Mouse (Mus musculus) embryonic stem cell, embryonic (primary cell): ENCODE measurements around the gene Atp6v0a2.

Experiments
- CTCF ChIA-PET, 4 experiments: fragments of 300-600 bp in 2 of 4; fragments of 350-600 bp in 2 of 4; sonication (Branson Sonifier 250); formaldehyde crosslinking; loops; one replicate each; lab custom pipeline; 2022; ENCODE audit warnings: inconsistent platforms in 2 of 4; lab: Charles Lee
- POLR2A ChIA-PET, 4 experiments: fragments of 300-600 bp in 2 of 4; fragments of 350-600 bp in 2 of 4; sonication (Branson Sonifier 250); formaldehyde crosslinking; loops; one replicate each; lab custom pipeline; 2022; ENCODE audit warnings: antibody characterized with exemption in 4 of 4, inconsistent platforms in 1 of 4; lab: Charles Lee

The Atp6v0a2 gene

DNA sequence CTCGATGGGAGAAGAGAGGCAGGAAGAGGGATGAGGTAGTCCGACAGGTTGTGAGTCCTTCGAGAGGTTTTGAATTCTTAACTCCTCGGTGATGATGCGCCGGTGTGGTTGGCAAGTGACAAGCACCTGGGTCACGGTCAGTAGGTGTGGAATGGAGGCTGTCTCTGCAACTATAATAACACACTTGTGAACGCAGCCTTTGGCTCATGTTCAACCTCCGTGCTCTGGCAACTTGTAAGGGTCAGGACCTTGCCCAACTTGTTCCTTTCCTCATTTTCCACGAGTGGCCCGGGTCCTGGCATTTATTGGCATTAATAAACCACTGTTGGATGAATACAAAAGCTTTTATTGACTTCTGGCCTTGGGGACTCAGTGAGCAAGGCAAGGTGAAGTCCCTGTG, 1.3 kb downstream of the Atp6v0a2 start:
- POLR2A ChIA-PET, result interaction anchor here in 1 of 4 experiments (3.0 kb wide), 1 partner anchor 11 kb away, joined by 15 read pairs; no protein-coding TSS in a partner anchor
- CTCF ChIA-PET, result no interaction called here

DNA sequence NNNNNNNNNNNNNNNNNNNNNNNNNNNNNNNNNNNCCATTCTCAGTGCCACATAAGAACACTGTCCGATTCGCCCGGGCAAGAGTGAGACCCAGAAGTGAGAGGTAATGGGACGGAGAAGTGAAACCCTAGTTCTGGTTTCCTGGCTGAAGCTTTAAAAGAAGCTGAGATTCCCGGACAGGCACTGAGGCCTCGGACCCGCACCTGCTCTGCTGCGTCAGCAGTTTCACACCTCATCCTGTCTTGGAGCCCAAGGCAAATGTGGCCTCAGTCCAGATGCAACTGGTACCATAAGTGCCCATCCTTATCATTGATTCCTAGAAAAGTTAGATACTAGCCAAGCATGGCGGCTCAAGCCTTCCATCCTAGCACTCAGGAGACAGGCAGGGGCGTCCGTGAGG, 3.3 kb downstream of the Atp6v0a2 start:
- POLR2A ChIA-PET, result interaction anchor here in 1 of 4 experiments (0.6 kb wide), 1 partner anchor 17 kb away, joined by 3 read pairs; no protein-coding TSS in a partner anchor
- CTCF ChIA-PET, result no interaction called here

DNA sequence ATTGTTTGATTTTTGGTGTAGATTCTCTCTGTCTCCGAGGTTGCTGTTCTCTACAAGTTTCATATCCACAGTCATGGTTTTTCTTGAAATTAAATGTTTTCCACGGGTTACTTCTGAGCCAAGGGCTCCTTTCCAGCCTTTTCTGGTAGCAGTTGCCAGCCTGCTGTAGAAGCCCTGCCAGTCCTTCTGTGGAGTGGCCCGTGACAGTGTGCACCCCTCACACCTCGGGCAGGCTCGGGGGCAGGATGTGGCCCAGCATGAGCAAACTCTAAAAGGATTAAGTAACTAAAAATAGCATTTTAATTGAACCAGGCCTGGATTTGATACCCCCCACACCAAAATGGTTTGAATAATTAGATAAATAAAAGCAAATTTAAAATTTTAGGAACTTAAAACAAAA, 4.1 kb downstream of the Atp6v0a2 start:
- CTCF ChIA-PET, result interaction anchor here in 2 of 4 experiments (0.7 to 1.2 kb wide), 2 partner anchors 21 to 154 kb away, joined by 3 to 10 read pairs; partner anchors contain the start of gene Rilpl2 (in 1 of the 2)
- POLR2A ChIA-PET, result interaction anchor here in 1 of 4 experiments (0.7 kb wide), 2 partner anchors 172 to 612 kb away, joined by 3 to 4 read pairs; no protein-coding TSS in a partner anchor

DNA sequence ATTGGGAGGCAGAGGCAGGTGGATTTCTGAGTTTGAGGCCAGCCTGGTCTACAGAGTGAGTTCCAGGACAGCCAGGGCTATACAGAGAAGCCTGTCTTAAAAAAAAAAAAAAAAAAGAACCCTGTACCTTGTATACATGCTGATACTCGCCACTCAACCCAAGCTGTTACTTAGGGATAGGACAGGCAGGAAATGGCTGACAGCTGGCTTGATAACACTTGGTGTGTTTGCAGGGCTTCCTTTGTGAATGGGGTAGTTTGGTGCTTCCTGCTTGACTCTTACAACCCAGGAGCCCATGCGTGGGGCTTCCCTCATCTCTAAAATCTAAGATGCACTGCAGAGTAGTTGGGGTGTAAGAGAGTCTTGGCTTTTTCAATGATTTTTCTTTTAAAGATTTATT, 5.0 kb downstream of the Atp6v0a2 start:
- POLR2A ChIA-PET, result no interaction called here
- CTCF ChIA-PET, result interaction anchor here in 3 of 4 experiments (1.2 to 2.1 kb wide), 3 partner anchors 22 to 258 kb away, joined by 3 to 10 read pairs (median 9); no protein-coding TSS in a partner anchor

DNA sequence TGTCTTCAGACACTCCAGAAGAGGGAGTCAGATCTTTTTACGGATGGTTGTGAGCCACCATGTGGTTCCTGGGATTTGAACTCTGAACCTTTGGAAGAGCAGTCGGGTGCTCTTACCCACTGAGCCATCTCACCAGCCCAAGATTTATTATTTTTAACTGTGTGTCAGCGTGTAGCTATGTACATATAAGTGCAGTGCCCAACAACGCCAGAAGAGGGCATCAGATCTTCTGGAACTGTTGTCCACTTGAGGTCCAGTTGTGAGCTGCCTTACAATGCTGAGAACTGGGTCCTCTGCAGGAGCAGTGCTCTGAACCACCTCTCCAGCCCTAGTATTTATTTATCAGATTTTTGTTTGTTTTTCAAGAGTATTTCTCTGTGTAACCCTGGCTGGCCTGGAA, 6.7 kb downstream of the Atp6v0a2 start:
- ChIA-PET CTCF (interaction anchor here (0.5 to 2.1 kb wide), 45 partner anchors 9 to 1949 kb away, joined by 3 to 16 read pairs (median 3); partner anchors contain the start of gene Dnah10 (in 2 of the 4)), POLR2A (interaction anchor here in 2 of 4 experiments (0.6 to 2.0 kb wide), 3 partner anchors 11 to 24 kb away, joined by 3 to 7 read pairs (median 4); no protein-coding TSS in a partner anchor)

DNA sequence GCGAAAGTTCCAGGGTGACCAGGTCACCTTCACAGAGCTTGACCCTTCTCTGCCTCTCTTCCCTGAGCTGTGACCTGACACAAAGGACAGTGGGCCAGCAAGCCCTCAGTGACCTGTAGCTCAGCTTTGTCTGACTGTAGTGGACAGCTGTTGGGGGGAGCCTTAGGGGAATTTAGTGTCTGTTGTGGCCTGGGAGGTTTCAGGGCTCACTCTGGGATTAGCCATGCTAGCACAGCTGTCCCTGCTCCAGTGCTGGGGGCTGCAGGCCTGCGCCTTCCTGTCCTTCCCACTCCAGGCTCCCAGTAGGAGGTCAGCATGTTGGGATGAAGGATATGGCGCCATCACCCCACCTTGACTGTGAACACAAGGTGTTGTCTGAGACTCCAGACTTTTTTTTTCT, 7.8 kb downstream of the Atp6v0a2 start:
- POLR2A ChIA-PET, result interaction anchor here in 2 of 4 experiments (1.1 to 2.0 kb wide), 3 partner anchors 12 to 174 kb away, joined by 3 to 7 read pairs (median 7); no protein-coding TSS in a partner anchor
- CTCF ChIA-PET, result interaction anchor here (0.5 to 1.9 kb wide), 11 partner anchors 11 to 637 kb away, joined by 3 to 6 read pairs (median 4); no protein-coding TSS in a partner anchor

DNA sequence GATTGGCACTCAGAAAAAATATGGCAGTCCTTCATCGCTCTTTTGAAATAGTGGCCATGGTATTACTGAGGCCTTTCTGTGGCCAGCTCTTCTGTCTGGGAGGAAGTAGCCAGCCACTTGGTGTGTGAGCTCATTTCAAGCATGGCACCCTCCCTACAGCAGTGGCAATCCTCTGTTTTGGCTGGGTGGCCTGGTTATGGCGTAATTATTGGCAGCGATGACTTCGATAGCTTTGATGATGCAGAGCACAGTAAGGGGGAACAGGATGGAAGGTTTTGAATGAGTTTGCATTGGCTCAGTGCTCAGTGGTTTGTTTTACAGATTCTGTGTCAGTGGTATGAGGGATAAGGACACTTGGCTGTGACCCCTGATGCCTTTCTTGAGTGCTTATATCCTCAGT, 8.3 kb downstream of the Atp6v0a2 start:
- ChIA-PET CTCF (interaction anchor here (0.5 to 1.9 kb wide), 11 partner anchors 11 to 732 kb away, joined by 3 to 7 read pairs (median 4); no protein-coding TSS in a partner anchor), POLR2A (interaction anchor here in 3 of 4 experiments (0.8 to 2.0 kb wide), 8 partner anchors 8 to 173 kb away, joined by 3 to 7 read pairs (median 3); partner anchors contain the start of gene Atp6v0a2 (in 1 of the 3))

DNA sequence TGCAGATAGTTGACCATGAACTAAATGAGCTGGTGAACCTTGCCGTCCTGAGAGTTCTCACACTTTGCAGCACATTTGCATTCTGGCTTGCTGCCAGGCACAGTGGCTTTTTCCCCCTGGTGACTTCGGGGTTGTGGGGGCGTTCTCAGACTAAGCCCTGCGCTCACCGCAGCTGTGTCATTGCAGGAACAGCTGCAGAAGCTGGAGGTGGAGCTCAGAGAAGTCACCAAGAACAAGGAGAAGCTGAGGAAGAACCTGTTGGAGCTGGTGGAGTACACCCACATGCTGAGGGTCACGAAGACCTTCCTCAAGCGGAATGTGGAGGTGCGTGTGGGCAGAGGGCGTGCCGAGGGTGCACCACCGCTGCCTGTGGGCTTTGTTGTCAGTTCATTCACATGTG, 8.9 kb downstream of the Atp6v0a2 start:
- CTCF ChIA-PET, result interaction anchor here (0.6 to 1.9 kb wide), 9 partner anchors 26 to 633 kb away, joined by 3 to 7 read pairs (median 4); no protein-coding TSS in a partner anchor
- POLR2A ChIA-PET, result interaction anchor here in 3 of 4 experiments (0.5 to 2.0 kb wide), 9 partner anchors 9 to 314 kb away, joined by 3 to 7 read pairs (median 3); partner anchors contain the start of gene Atp6v0a2 (in 1 of the 3)

DNA sequence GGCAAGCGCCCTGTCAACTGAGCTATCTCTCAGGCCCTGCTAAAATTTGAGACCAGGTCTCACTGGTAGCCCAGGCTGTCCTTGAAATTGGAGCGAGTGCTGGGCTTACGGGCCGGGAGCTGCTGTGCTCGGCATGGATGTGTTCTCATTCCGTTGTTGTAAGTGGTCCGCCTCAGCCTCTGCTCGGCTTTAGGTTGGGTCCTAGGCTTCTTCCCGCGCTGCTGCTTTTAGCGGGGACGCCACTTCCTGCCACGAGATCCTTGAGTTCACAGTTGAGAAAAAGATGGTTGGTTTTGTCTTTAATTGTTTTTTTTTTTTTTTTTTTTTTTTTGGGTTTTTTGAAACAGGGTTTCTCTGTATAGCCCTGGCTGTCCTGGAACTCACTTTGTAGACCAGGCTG, 9.5 kb downstream of the Atp6v0a2 start:
- CTCF ChIA-PET, result interaction anchor here in 3 of 4 experiments (0.7 to 1.9 kb wide), 7 partner anchors 10 to 633 kb away, joined by 3 to 7 read pairs (median 5); no protein-coding TSS in a partner anchor
- POLR2A ChIA-PET, result interaction anchor here in 3 of 4 experiments (0.8 to 2.0 kb wide), 5 partner anchors 13 to 74 kb away, joined by 3 to 7 read pairs (median 3); no protein-coding TSS in a partner anchor

DNA sequence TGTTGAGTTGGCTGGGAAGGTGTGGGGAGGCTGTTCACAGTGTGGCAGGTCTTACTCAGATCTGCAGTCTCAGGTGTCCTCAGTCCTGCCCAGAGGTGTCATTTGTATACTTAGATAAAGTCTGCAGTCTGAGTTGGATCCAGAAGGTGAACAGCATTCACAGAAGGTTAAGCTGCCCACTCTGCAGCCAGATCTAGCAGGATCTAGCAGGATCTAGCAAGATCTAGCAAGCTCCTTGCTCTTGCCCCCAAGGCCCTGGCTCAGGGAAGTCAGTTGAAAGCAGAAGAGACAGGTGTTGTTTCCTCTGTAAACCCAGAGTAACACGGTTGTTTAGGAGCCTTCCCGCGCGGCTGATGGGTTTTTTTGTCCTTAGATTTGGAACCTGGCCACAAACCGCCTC, 85.4 kb downstream of the Atp6v0a2 start:
- POLR2A ChIA-PET, result interaction anchor here in 2 of 4 experiments (0.9 to 2.3 kb wide), 4 partner anchors 67 to 103 kb away, joined by 3 to 7 read pairs (median 4); no protein-coding TSS in a partner anchor
- CTCF ChIA-PET, result interaction anchor here in 1 of 4 experiments (1.1 kb wide), 1 partner anchor 78 kb away, joined by 3 read pairs; no protein-coding TSS in a partner anchor

DNA sequence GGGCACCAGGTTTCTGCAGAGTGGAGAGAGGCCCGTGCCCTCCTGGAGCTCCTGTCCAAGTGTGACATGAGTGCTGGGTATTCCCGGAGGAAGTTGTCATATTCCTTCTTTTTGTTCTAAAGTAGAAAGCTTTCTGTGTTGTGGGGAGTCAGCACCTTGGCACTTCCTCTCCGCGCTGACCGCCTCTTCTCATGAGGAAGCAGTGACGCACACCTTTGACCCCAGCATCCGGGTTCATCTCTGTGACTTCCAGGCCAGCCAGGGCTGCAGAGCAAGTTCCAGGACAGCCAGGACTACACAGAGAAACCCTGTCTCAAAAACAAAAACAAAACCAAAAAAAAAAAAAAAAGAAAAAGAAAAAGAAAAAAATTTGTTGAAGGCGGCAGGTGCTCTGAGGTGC, 86.8 kb downstream of the Atp6v0a2 start:
- CTCF ChIA-PET, result interaction anchor here in 1 of 4 experiments (0.7 to 1.4 kb wide), 2 partner anchors 80 to 407 kb away, joined by 3 to 7 read pairs; no protein-coding TSS in a partner anchor
- POLR2A ChIA-PET, result interaction anchor here in 2 of 4 experiments (0.6 to 0.9 kb wide), 3 partner anchors 14 to 89 kb away, joined by 3 to 5 read pairs (median 3); no protein-coding TSS in a partner anchor

DNA sequence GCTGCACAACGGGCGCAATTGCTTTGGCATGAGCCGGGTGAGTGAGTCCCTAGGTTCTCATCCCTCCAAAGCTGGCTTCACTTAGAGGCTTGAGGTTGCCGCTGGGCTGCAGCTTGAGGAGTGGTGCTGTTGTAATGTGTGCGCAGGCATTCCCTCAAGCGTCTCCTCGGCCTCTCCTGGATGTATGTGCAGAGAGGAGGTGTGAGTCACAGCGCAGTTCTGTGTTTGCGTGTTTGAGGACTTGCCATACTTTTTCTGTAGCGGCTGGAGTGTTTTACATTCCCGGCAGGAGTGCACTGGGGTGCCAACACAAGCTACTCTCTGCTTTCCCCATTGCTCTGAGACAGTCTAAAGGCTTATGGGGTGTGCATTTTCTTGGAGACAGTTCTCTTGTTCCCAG, 89.6 kb downstream of the Atp6v0a2 start:
- POLR2A ChIA-PET, result interaction anchor here in 2 of 4 experiments (0.6 to 1.3 kb wide), 3 partner anchors 79 to 390 kb away, joined by 3 to 5 read pairs (median 4); partner anchors contain the start of genes 2810006K23Rik (in 1 of the 2) and Mphosph9 (in 1 of the 2)
- CTCF ChIA-PET, result interaction anchor here in 1 of 4 experiments (0.5 kb wide), 1 partner anchor 115 kb away, joined by 8 read pairs; no protein-coding TSS in a partner anchor

DNA sequence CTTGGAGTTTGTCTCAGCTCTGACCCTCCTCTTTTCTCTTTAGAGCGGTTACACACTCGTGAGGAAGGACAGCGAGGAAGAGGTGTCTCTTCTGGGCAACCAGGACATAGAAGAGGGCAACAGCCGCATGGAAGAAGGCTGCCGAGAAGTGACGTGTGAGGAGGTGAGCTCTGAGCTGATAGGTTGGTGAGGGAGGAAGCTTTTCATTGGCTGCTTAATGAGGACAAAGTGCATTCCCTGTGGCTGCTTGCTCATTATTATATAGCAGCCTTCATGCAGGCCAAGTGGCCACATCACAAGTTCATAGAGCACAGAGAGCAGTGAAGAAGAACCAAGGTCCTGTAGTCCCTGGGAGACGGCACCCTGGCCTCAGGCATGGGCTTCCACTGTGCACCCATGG, 90.0 kb downstream of the Atp6v0a2 start:
- ChIA-PET POLR2A (interaction anchor here in 2 of 4 experiments (0.6 to 1.3 kb wide), 3 partner anchors 79 to 405 kb away, joined by 3 to 5 read pairs (median 4); partner anchors contain the start of genes 2810006K23Rik (in 1 of the 2) and Mphosph9 (in 1 of the 2)), CTCF (no interaction called here)

DNA sequence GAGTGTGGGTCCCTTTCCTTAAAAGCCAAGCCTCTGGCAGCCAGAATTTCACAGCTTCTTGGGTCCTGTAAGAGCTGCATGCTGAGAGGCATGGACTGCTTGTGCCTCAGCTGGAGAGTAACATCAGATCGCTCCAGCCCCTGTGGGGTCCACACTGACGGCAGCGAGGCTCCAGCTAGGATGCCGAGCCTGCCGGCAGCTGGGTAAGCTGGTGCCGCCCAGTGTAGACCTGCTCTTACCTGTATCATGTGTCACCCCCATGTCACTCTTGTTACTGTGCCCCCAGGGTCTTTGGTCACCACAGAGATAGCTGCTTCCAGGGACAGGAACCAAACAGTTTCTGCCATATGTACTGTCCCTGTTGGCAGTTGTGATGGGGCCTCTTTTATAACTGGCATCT, 94.7 kb downstream of the Atp6v0a2 start:
- POLR2A ChIA-PET, result interaction anchor here in 1 of 4 experiments (1.6 kb wide), 1 partner anchor 156 kb away, joined by 3 read pairs; no protein-coding TSS in a partner anchor
- CTCF ChIA-PET, result interaction anchor here in 1 of 4 experiments (0.6 kb wide), 1 partner anchor 12 kb away, joined by 6 read pairs; no protein-coding TSS in a partner anchor

DNA sequence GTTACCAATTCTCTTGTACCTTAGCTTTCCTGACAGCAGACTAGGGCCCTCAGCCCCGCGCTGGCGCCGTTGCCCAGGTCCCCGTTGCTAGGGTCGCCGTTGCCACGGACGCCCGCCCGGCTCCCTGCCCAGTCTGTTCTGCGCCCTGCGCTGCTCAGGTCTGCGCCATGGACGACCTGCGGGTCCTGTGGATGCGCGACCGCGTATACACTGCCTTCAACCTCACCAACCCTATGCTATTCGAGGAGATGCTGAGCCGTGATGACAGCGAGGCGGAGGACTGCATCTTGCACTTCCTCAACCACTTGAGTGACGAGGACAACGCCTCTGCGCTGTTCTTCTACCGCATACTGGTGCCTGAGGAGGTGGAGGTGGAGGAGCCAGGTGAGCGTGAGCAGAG, 96.6 kb downstream of the Atp6v0a2 start, which contains the start of gene Dnah10:
Gene Dnah10 (plus strand): TSS at position 89 of the 400 bp plus-strand sequence.
- POLR2A ChIA-PET, result interaction anchor here in 1 of 4 experiments (1.4 kb wide), 1 partner anchor 114 kb away, joined by 3 read pairs; no protein-coding TSS in a partner anchor
- CTCF ChIA-PET, result interaction anchor here in 2 of 4 experiments (1.0 to 1.5 kb wide), 4 partner anchors 9 to 167 kb away, joined by 3 to 6 read pairs (median 3); no protein-coding TSS in a partner anchor

DNA sequence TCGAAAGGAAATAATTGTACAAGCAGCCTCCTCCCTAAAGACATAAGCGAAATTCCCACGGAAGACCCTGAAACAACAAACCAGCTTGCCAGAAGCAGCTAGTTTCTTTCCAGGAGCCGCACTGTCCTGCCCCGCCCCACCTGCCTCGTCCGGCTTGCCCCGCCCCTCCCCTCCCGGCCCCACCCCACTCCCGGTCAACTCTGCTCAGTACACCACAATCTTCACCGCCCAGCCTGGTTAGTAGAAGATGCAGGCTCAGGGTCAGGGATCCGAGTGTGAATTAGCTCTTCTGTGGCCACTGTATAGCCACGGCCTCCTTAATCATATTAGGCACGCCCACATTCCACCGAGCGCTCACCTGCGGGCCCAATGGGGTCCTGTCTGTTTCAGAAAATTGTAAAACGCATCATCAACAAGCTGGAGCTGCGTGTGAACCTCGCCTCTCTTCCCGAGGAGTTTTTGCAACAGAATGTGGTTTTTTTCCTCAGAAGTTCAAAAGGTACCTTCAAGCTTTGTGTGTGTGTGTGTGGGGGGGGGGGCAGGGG, 101.4 kb downstream of the Atp6v0a2 start:
- POLR2A ChIA-PET, result interaction anchor here in 2 of 4 experiments (0.5 to 1.0 kb wide), 4 partner anchors 14 to 260 kb away, joined by 3 to 4 read pairs (median 4); no protein-coding TSS in a partner anchor
- CTCF ChIA-PET, result interaction anchor here in 3 of 4 experiments (0.5 to 2.4 kb wide), 10 partner anchors 13 to 541 kb away, joined by 3 to 8 read pairs (median 4); no protein-coding TSS in a partner anchor

DNA sequence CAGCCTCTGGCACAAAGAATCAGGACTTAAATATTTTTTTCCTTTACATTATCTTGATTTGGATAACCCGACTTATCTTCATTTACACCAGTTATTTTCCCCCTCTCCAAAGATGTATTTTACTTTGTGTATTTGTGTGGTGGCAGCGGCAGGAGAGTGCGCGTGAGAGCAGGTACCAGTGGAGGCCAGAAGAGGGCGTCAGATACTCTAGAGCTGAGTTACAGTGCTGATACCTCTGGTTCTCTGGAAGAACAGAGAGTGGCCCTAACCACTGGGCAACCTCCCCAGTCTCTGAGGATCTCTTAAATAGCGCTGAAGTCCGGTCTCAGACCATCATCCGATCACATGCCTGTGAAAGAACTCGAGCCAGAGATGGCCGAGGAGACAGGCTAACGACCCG, 105.6 kb downstream of the Atp6v0a2 start:
- POLR2A ChIA-PET, result interaction anchor here in 1 of 4 experiments (0.7 kb wide), 1 partner anchor 604 kb away, joined by 3 read pairs; no protein-coding TSS in a partner anchor
- CTCF ChIA-PET, result interaction anchor here in 3 of 4 experiments (0.6 to 2.1 kb wide), 11 partner anchors 8 to 307 kb away, joined by 3 to 6 read pairs (median 3); partner anchors contain the start of gene Dnah10 (in 1 of the 3)
